Mouse (Mus musculus) hindbrain, embryonic 16.5 days (tissue): ENCODE results near the gene Ecpas. TPM values are rescaled to one million over a fixed set of nuclear protein-coding genes. Genes with fewer than 3 reads are reported as not detected.

Experiments
- ATAC-seq: fragments of 200-750 bp; cut with Nextera tagmentation; 2 replicates; pipeline ENCODE4 v1.8.0; 2017; ENCODE audit warnings: moderate TSS enrichment, moderate library complexity
- H3K27ac ChIP-seq: fragments of 300-500 bp; sonication (generic); 2 replicates; pipeline ENCODE4 v1.5.1; 2014; ENCODE audit warnings: low read depth, mild to moderate bottlenecking, control low read depth, low read length, moderate library complexity
- H3K27me3 ChIP-seq: fragments of 300-500 bp; sonication (generic); replicated peaks from 2 replicates; pipeline ENCODE4 v1.6.1; 2014; ENCODE audit warnings: low read length; ENCODE audit not compliant: control insufficient read depth, insufficient read depth
- H3K36me3 ChIP-seq: fragments of 300-500 bp; sonication (generic); 2 replicates; pipeline ENCODE4 v1.6.1; 2014; ENCODE audit warnings: mild to moderate bottlenecking, low read length, moderate library complexity, mixed read lengths; ENCODE audit not compliant: control insufficient read depth, insufficient read depth
- H3K4me1 ChIP-seq: fragments of 300-500 bp; sonication (generic); 2 replicates; pipeline ENCODE4 v1.6.1; 2014; ENCODE audit warnings: low read depth, low read length; ENCODE audit not compliant: control insufficient read depth, insufficient read depth
- H3K4me2 ChIP-seq: fragments of 300-500 bp; sonication (generic); 2 replicates; pipeline ENCODE4 v1.6.1; 2014; ENCODE audit warnings: mild to moderate bottlenecking, low read length, control low read depth, moderate library complexity
- H3K4me3 ChIP-seq: fragments of 300-500 bp; sonication (generic); 2 replicates; pipeline ENCODE4 v1.5.1; 2014; ENCODE audit warnings: mild to moderate bottlenecking, low read length, control low read depth, moderate library complexity
- H3K9ac ChIP-seq: fragments of 300-500 bp; sonication (generic); 2 replicates; pipeline ENCODE4 v1.6.1; 2014; ENCODE audit warnings: low read depth, mild to moderate bottlenecking, control low read depth, low read length, moderate library complexity
- H3K9me3 ChIP-seq: fragments of 300-500 bp; sonication (generic); 2 replicates; pipeline ENCODE4 v1.6.1; 2014; ENCODE audit warnings: mild to moderate bottlenecking, low read length, moderate library complexity; ENCODE audit not compliant: control insufficient read depth
- WGBS: fragments of 180-500 bp; shearing (Covaris S2); extraction: QIAGEN DNeasy Blood & Tissue Kit; methylation state at CpG from one replicate; pipeline ENCODE4 v1.1.7; 2014; 5-methylcytosine and 5-hydroxymethylcytosine counted together
- polyA plus RNA-seq: library from polyadenylated mRNA; unstranded; fragments of >200 nt; fragmentation: Nextera tagmentation; extraction: Ambion mirVana; gene quantifications from 2 replicates; pipeline ENCODE4 v1.2.1, GENCODE M21; 2015

The Ecpas gene
- polyA plus RNA-seq, 1 experiment from 2014 or later: 29.0 TPM

DNA sequence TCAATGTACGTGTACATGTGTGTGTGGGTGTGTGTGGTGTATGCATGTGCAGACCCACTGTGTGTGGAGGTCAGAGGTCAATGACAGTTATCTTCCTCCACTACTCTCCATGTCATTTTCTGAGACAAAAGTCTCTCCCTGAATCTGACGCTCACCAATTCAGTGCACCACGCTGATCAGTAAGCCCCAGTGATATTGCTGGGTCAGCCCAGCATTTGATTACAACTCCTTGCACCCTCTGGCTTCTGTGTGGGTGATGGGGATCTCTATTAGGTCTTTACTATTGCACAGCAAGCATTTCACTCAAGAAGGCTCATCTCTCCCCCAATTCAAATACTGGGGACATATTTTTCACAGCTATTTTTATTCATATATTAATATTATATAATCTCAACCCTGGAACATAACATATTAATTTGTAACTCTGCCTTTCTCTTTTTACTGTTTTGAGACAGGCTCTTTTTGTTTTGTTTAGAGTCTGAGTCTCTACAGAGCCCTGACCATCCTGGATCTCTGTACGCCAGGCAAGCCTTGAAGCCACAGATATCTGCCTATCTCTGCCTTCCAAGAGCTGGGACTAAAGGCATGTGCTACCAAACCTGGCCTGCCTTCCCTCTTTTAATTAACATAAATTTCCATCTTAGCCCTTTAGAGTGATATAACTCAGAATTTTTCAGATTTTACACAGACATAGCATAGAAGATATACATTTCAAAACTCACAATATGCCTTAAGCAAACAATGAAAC is 22.3 kb downstream of the Ecpas start:
- Histone ChIP-seq H3K27ac (no peak overlapping the region), H3K4me1 (no peaks in the 10 kb centered on the region; the same call in 1 of the 2 replicates), H3K9me3 (no peaks in the 10 kb centered on the region), H3K36me3 (no peaks in the 10 kb centered on the region), H3K4me3 (no peak overlapping the region), H3K4me2 (no peak overlapping the region), H3K9ac (no peak overlapping the region), H3K27me3 (no peaks in the 10 kb centered on the region)
- ATAC-seq: no peak
- 92% methylated on average over 4 of the region's 4 CpGs for WGBS

DNA sequence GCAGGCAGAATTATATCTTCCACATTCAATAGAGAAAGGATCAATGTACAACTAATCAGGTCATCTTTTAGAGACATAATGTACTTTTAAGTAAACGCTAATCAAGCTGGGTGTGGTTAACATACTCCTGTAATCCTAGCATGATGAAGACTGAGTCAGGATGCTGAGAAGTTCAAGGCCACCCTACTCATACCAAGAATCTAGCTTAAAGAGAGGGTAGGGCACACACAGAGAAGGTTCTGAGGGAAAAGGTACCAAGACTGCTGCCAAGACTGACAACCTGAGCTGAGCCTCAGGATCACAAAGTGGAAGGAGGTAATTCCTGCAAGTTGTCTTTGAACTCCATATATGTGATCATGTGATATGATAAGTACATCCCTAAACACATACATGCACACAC is 24.0 kb downstream of the Ecpas start:
- H3K27me3 ChIP-seq: no peaks in the 10 kb centered on the region
- no peaks in the 10 kb centered on the region for H3K36me3 ChIP-seq
- ATAC-seq: no peak
- no peak overlapping the region for H3K4me2 ChIP-seq
- no peaks in the 10 kb centered on the region for H3K9me3 ChIP-seq
- no peak overlapping the region for H3K9ac ChIP-seq
- no peaks in the 10 kb centered on the region for H3K4me1 ChIP-seq
- WGBS: 98% methylated on average over 1 of the region's 1 CpGs
- H3K4me3 ChIP-seq: no peak overlapping the region
- H3K27ac ChIP-seq: no peak overlapping the region

DNA sequence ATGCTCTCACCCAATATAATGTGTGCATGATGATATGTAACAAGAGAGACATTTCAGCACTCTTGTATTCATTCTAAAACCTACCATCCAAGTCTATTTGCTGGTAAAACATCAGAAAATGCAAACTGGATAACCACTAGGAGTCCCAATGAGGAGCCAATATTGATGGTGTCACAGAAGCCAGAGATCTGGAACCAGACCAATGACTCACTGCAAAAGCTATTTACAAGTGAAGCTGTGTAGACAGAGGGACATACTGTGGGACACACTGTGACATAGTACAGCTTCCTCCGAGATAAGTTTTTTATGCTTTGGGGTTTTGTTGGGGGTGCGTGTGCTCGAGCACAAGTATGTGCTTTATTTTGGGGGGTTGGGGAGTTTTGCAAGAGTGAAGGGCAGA is 24.9 kb downstream of the Ecpas start:
- Histone ChIP-seq H3K36me3 (no peaks in the 10 kb centered on the region), H3K4me2 (no peak overlapping the region), H3K9me3 (no peaks in the 10 kb centered on the region), H3K27me3 (no peaks in the 10 kb centered on the region), H3K9ac (no peak overlapping the region), H3K27ac (no peak overlapping the region), H3K4me3 (no peak overlapping the region), H3K4me1 (no peaks in the 10 kb centered on the region)
- no peak for ATAC-seq
- 89% methylated on average over 3 of the region's 3 CpGs for WGBS

DNA sequence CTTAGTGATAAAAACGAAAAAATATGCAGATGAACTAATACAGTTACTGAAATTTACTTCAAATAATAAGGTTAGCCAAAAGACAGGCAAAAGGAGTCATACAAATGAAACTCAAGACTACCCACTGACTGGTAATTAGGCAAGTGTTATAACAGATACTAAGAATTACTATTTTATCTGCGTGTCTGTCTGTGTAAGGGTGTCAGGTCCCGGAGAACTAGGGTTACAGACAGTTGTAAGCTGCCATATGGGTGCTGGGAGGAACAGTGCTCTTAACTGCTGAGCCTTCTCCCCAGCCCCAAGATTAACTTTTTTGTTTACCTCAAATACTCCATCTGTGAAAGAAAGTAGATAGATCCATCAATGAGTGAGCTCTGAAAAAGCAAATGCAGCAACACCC is 25.8 kb downstream of the Ecpas start:
- H3K4me2 ChIP-seq: no peak overlapping the region
- no peaks in the 10 kb centered on the region for H3K9me3 ChIP-seq
- 90% methylated on average over 3 of the region's 3 CpGs for WGBS
- H3K9ac ChIP-seq: no peak overlapping the region
- ATAC-seq: no peak
- H3K4me3 ChIP-seq: no peak overlapping the region
- H3K4me1 ChIP-seq: no peaks in the 10 kb centered on the region
- no peaks in the 10 kb centered on the region for H3K36me3 ChIP-seq
- H3K27me3 ChIP-seq: no peaks in the 10 kb centered on the region
- H3K27ac ChIP-seq: no peak overlapping the region

DNA sequence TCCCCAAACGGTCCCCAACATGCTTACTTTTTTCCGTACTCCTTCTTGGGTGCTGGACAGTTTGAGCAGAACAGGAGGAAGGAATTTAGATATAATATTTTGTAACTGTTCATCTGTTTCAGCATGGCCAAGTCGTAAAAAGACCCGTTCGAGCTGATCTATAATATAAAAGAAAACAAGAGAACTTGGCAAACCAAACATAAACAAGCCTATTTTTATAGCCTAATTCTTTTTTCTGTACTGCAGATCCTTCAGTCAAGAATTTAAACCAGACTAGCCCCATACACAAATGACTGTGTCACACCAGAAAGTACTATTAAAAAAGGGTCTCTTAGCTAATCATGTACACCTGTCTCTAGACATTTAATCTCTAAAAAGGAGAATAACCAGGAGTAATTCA is 27.2 kb downstream of the Ecpas start:
- Histone ChIP-seq H3K4me1 (no peaks in the 10 kb centered on the region), H3K9me3 (no peaks in the 10 kb centered on the region), H3K27me3 (no peaks in the 10 kb centered on the region), H3K27ac (no peak overlapping the region), H3K9ac (no peak overlapping the region), H3K4me3 (no peak overlapping the region), H3K4me2 (no peak overlapping the region), H3K36me3 (no peaks in the 10 kb centered on the region)
- ATAC-seq: no peak
- WGBS: 88% methylated on average over 5 of the region's 5 CpGs

DNA sequence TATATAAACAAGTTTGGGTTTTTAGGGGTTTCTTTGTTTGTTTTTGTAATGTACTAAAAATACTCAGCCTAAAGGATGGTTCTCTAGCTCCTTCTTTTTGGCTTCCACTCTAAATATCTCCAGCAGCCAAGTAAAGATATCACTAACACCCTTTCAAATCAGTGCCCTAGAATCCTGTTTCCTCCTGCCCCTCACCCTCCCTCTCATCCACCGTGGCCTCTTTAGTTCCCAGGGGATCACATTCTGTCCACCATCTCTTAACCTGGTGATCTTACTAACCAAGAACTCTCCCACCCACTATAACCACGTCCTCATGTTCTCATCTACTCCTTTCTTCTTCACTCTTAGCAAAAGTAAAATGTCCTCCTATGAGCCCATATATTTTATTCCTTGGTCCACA is 28.7 kb downstream of the Ecpas start:
- Histone ChIP-seq H3K27ac (no peak overlapping the region), H3K4me3 (no peak overlapping the region), H3K9ac (no peak overlapping the region), H3K4me1 (no peaks in the 10 kb centered on the region), H3K36me3 (no peaks in the 10 kb centered on the region), H3K27me3 (no peaks in the 10 kb centered on the region), H3K9me3 (no peaks in the 10 kb centered on the region), H3K4me2 (no peak overlapping the region)
- WGBS: 75% methylated on average over 2 of the region's 2 CpGs
- no peak for ATAC-seq

DNA sequence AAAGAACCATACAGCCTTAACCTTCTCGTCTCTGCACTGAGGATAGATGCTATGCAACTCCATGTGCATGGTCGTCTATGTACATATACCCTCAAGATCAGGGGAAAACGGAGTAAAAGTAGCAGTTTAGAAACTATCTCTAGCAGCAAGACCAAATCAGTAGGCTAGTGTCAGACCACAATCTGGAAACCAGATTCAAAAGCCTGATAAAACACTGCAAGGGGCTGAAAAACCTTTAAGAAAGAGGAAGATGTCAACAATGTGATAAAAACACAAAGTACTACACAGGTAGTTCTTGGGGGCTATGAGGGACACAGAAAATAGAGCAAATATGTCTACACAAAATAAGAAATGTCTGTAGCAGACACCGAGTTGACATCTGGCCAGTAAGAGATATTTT is 38.2 kb downstream of the Ecpas start:
- H3K4me3 ChIP-seq: no peak overlapping the region
- no peaks in the 10 kb centered on the region for H3K9me3 ChIP-seq
- no peaks in the 10 kb centered on the region for H3K27me3 ChIP-seq
- no peak overlapping the region for H3K27ac ChIP-seq
- ATAC-seq: no peak
- no peaks in the 10 kb centered on the region for H3K4me1 ChIP-seq
- H3K4me2 ChIP-seq: no peak overlapping the region
- 92% methylated on average over 4 of the region's 4 CpGs for WGBS
- peaks cover 9% of the 10 kb centered on the region; the same call in 1 of the 2 replicates for H3K36me3 ChIP-seq
- no peak overlapping the region for H3K9ac ChIP-seq

DNA sequence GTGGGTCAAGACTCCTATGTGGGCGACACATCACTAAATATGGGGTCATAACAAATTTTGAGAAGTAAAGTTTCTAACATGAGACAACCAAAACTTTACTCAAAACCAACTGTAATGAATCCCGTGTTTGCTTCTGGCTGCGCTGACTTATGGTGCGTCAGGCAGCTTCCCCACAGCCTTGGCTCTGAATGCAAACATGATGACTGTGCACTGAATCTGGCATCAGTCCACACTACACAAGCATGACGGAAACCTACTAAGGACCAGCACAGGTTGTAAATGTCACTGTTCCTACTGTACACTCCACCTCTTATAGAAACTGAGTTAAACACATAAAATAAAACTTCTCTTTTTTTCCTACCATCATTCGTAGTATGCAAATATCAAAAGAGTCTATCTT is 45.3 kb downstream of the Ecpas start:
- H3K4me2 ChIP-seq: no peak overlapping the region
- peaks cover 3% of the 10 kb centered on the region for H3K36me3 ChIP-seq
- H3K9ac ChIP-seq: no peak overlapping the region
- ATAC-seq: no peak
- H3K9me3 ChIP-seq: no peaks in the 10 kb centered on the region
- H3K4me1 ChIP-seq: no peaks in the 10 kb centered on the region
- H3K27ac ChIP-seq: no peak overlapping the region
- 83% methylated on average over 6 of the region's 6 CpGs for WGBS
- H3K4me3 ChIP-seq: no peak overlapping the region
- no peaks in the 10 kb centered on the region for H3K27me3 ChIP-seq

DNA sequence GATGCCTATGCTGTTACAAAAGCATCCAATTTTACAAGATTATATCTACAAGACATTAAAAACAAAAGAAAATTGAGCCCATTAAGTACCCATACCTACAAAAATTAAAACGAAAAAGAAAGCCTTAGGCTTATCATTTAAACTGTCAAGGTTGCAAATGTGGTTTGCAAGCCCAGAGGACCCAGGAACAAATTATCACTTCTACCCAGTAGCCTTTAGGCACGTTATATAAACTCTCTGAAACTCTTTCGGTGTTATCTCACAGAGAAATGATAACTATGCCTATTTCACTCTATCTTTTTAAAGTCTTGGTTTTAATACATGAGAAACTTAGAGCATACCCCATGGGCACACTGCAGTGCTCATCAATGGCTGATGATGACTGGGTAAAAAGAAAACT is 79.6 kb downstream of the Ecpas start:
- Histone ChIP-seq H3K27me3 (no peaks in the 10 kb centered on the region), H3K4me3 (no peak overlapping the region), H3K4me1 (no peaks in the 10 kb centered on the region), H3K27ac (no peak overlapping the region), H3K4me2 (no peak overlapping the region), H3K9ac (no peak overlapping the region), H3K9me3 (no peaks in the 10 kb centered on the region), H3K36me3 (peaks cover 14% of the 10 kb centered on the region)
- WGBS: 83% methylated on average over 3 of the region's 3 CpGs
- no peak for ATAC-seq
